25 mouse cellular contexts compared by ENCODE assay signal in genomic region chr14:103531722-103532341, GRCm38 (mm10). TPM values are rescaled to one million over a fixed set of nuclear protein-coding genes. Genes with fewer than 3 reads are reported as not detected.
DNase-seq lines count a peak whose midpoint lies in the region; ATAC-seq and TF ChIP-seq lines count a peak whose summit lies in the region.
"Had no signal": no experiment of that assay in that cellular context is flagged by ENCODE, and none has a peak within 500 bp of the region (broad histone marks: within the 10 kb centered on the region; RNA-seq: fewer than 3 reads in every experiment).

No protein-coding gene starts in this region.

- WGBS in hindbrain, embryonic 11.5 days = 95% methylated on average over 11 of the region's 11 CpGs
- WGBS in neural tube, embryonic 15.5 days = 92% methylated on average over 11 of the region's 11 CpGs

- peaks cover 2% of the 10 kb centered on the region; the same call in 1 of the 2 replicates for H3K4me1 ChIP-seq in hindbrain, embryonic 11.5 days (replicated peaks; ENCODE audit: control insufficient read depth, insufficient read depth, low read length)
- peaks cover 5% of the 10 kb centered on the region for H3K4me1 ChIP-seq in neural tube, embryonic 15.5 days
- H3K4me1 ChIP-seq: heart, embryonic 10.5 days; heart, embryonic 15.5 days; intestine, embryonic 15.5 days had no signal

- no peaks in the 10 kb centered on the region for H3K27me3 ChIP-seq in hindbrain, embryonic 11.5 days (ENCODE audit: control insufficient read depth, insufficient read depth, low read length)
- H3K27me3 ChIP-seq in neural tube, embryonic 15.5 days (replicated peaks) = no peaks in the 10 kb centered on the region
- H3K27me3 ChIP-seq: heart, embryonic 15.5 days; intestine, embryonic 15.5 days had no signal

- H3K4me3 ChIP-seq in left cerebral cortex, adult 2 months = no peak overlapping the region
- H3K4me3 ChIP-seq in hindbrain, embryonic 11.5 days (ENCODE audit: low read depth, low read length) = no peak overlapping the region
- H3K4me3 ChIP-seq in neural tube, embryonic 15.5 days (replicated peaks) = no peak overlapping the region
- H3K4me3 ChIP-seq: embryonic facial prominence, embryonic 10.5 days; heart, embryonic 10.5 days; heart, embryonic 15.5 days; intestine, embryonic 15.5 days had no signal

- no peak for DNase-seq in left cerebral cortex, adult 2 months (ENCODE audit: extremely low spot score in 1 of 2, low spot score in 2 of 2)
- DNase-seq in left cerebral cortex, adult 18-20 months (ENCODE audit: low spot score in 2 of 2) = no peak
- DNase-seq in A20 (ENCODE audit: low read depth, low spot score) = peak; percentile 65
- DNase-seq in hindbrain, embryonic 11.5 days (ENCODE audit: low spot score) = no peak
- no peak for DNase-seq in adrenal gland, adult (ENCODE audit: inconsistent age in 2 of 2, low spot score in 1 of 2)
- DNase-seq: adrenal gland, postnatal 14 days; B cell, adult 2 months; cerebellum, adult 11-12 months; cerebellum, adult 9-10 months; cerebellum, postnatal 25 days; gastrocnemius, postnatal 14 days; heart, adult 18-20 months; heart, postnatal 14 days had no signal

- peak; percentile 11; the same call in 1 of the 2 replicates for TF ChIP-seq CTCF in left cerebral cortex, adult 2 months (IDR thresholded peaks at IDR 0.05)

- no peaks in the 10 kb centered on the region for H3K9me3 ChIP-seq in hindbrain, embryonic 11.5 days (ENCODE audit: control insufficient read depth, low read length)
- H3K9me3 ChIP-seq in neural tube, embryonic 15.5 days (replicated peaks) = no peaks in the 10 kb centered on the region
- H3K9me3 ChIP-seq: embryonic facial prominence, embryonic 10.5 days; heart, embryonic 10.5 days; heart, embryonic 15.5 days; intestine, embryonic 15.5 days had no signal

- peak; percentile 48 for ATAC-seq in granulocyte monocyte progenitor cell, adult 5-6 weeks (replicated peaks; ENCODE audit: poor library complexity, severe bottlenecking)
- ATAC-seq in neutrophil, adult 5-6 weeks (ENCODE audit: extremely low read depth, insufficient number of reproducible peaks, low FRiP score, poor library complexity, severe bottlenecking) = peak; percentile 55
- no peak for ATAC-seq in hindbrain, embryonic 11.5 days (ENCODE audit: low FRiP score)
- ATAC-seq in neural tube, embryonic 15.5 days (ENCODE audit: low FRiP score) = no peak
- ATAC-seq: CD4-positive, CD25-positive, alpha-beta regulatory T cell, adult 4 months; forebrain, embryonic 14.5 days; intestine, embryonic 15.5 days had no signal

- H3K36me3 ChIP-seq in hindbrain, embryonic 11.5 days (ENCODE audit: control insufficient read depth, insufficient read depth, low read length) = no peaks in the 10 kb centered on the region
- no peaks in the 10 kb centered on the region for H3K36me3 ChIP-seq in neural tube, embryonic 15.5 days
- H3K36me3 ChIP-seq: embryonic facial prominence, embryonic 10.5 days; heart, embryonic 10.5 days; heart, embryonic 15.5 days; intestine, embryonic 15.5 days had no signal

- no peak overlapping the region for H3K4me2 ChIP-seq in hindbrain, embryonic 11.5 days (replicated peaks; ENCODE audit: low read depth, low read length)
- H3K4me2 ChIP-seq in neural tube, embryonic 15.5 days = no peak overlapping the region
- H3K4me2 ChIP-seq: heart, embryonic 15.5 days; hindbrain, embryonic 14.5 days; intestine, embryonic 15.5 days had no signal

- H3K9ac ChIP-seq in hindbrain, embryonic 11.5 days (ENCODE audit: low read depth, low read length) = no peak overlapping the region
- no peak overlapping the region for H3K9ac ChIP-seq in neural tube, embryonic 15.5 days (replicated peaks)
- H3K9ac ChIP-seq: heart, embryonic 15.5 days; hindbrain, embryonic 14.5 days; intestine, embryonic 15.5 days had no signal

- H3K27ac ChIP-seq in left cerebral cortex, adult 2 months = no peak overlapping the region
- no peak overlapping the region for H3K27ac ChIP-seq in hindbrain, embryonic 11.5 days (ENCODE audit: low read depth, low read length)
- H3K27ac ChIP-seq in neural tube, embryonic 15.5 days (replicated peaks) = no peak overlapping the region
- H3K27ac ChIP-seq: embryonic facial prominence, embryonic 10.5 days; heart, embryonic 10.5 days; heart, embryonic 15.5 days; hindbrain, embryonic 14.5 days; intestine, embryonic 15.5 days had no signal

- intact Hi-C loops in left cerebral cortex, adult 2 months (cut with DNase I) = loop anchor here (5.0 to 10.0 kb wide), 2 partner anchors 60 to 177 kb away; no protein-coding TSS in a partner anchor

RNA-seq across cellular contexts. Expression of gene Scel, which starts 18.7 kb away (rescaled TPM):
- 1 to 10 TPM in 1 of 2 experiments, under 1 TPM in 1; 0.95 to 1.1 TPM for total RNA-seq in left cerebral cortex, adult 2 months (2021)
- total RNA-seq in left cerebral cortex, adult 18-20 months (2021) = 1 to 10 TPM; 1.4 to 2.1 TPM
- total RNA-seq in granulocyte monocyte progenitor cell, adult 5-6 weeks (2014; fragmentation: Nextera tagmentation) = 0.38 TPM in 1 of 2 replicates, not detected in the other
- total RNA-seq in granulocyte monocyte progenitor cell, adult 5-6 weeks (2017) = 0.09 TPM in 1 of 2 replicates, not detected in the other
- 2.1 and 3.6 TPM in 2 replicates for total RNA-seq in neutrophil, adult 5-6 weeks (2017)
- polyA plus RNA-seq in hindbrain, embryonic 11.5 days (2014; fragmentation: Nextera tagmentation; extraction: Ambion mirVana) = 0.11 and 0.54 TPM in 2 replicates
- 0.14 and 0.45 TPM in 2 replicates for polyA plus RNA-seq in neural tube, embryonic 15.5 days (2015; fragmentation: Nextera tagmentation; extraction: Ambion mirVana)
- total RNA-seq: adrenal gland, postnatal 14 days; hematopoietic stem cell, adult 5-6 weeks; MEL had no signal

Comparison
In these comparisons a context has a peak if more than half of its experiments do, and no peak if none do; other contexts are left out.
1. ATAC-seq: peak in granulocyte monocyte progenitor cell, adult 5-6 weeks (single experiment) and neutrophil, adult 5-6 weeks (single experiment); none in hindbrain, embryonic 11.5 days (single experiment) and neural tube, embryonic 15.5 days (single experiment).